Mouse (Mus musculus) thymus, postnatal 14 days (tissue): Measurements from ENCODE around the gene Meaf6.

Experiments
- DNase-seq: peaks from one replicate; pipeline ENCODE4 v3.0.0; 2021

Meaf6 gene

GRCm38 (mm10) chr4:125145213-125145612, 60.3 kb downstream of the Meaf6 start:
- DNase-seq: no peak

GRCm38 (mm10) chr4:125147970-125148369, 63.0 kb downstream of the Meaf6 start:
- no peak for DNase-seq

GRCm38 (mm10) chr4:125149460-125149859, 64.5 kb downstream of the Meaf6 start:
- DNase-seq: no peak

DNA sequence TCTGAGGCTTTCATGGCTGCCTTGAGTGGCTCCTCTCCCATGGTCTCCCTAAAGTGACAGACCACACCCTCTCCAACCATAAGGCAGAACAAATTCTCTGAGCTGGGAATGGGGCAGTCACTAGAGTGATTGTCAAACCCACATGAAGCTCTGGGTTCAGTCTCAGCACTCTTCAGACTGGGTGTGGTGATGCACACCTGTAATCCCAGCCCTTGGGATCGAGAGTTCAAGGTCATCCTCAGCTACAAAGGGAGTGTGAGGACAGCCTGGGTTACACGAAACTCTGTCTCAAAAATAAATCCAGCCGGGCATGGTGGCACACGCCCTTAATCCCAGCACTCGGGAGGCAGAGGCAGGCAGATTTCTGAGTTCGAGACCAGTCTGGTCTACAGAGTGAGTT, 67.5 kb downstream of the Meaf6 start:
- no peak for DNase-seq

DNA sequence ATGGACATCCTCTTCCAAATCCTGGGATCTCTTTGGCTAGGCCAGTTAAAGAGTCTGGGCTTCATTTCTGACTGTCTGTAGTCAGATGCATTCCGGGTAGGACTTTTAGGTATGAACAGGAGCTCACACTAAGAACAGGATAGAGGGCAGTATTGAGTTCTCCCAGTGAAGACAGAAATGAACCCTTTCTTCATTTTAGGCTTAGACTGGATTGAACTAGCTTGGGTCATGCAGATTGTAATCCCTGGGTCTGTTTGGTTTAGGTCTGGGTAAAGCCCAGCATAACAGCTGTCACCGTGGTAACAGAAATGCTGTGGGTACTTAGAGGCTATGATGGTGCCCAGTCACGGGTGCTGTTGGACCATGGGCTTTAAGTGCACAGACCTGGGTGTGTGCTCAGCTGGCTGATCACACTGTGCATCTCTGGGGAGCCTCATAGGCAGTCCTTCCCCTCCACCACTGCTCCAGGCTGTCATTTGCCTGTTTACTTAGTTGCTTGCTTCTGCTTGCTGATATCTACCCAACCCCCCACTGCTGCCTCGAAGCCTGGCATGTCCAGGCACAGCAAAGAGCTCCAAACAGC, 68.8 kb downstream of the Meaf6 start:
- DNase-seq: no peak

DNA sequence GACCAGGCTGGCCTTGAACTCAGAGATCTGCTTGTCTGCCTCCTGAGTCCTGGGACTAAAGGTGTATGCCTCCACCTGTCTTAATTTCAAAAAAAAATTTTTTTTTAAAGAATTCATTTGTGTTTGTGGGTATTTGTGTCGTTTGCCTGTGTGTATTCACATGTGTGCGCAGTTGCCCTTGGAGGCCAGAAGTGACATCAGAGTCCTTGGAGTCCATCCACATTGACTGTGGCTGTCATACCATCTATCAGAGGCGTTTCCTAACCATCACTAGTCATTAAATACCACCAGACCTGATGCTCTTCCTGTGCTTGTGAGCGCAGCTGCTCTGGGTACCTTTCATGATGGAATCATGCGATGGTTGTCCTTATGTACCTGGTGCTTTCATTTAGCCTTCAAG, 70.7 kb downstream of the Meaf6 start:
- DNase-seq: no peak

DNA sequence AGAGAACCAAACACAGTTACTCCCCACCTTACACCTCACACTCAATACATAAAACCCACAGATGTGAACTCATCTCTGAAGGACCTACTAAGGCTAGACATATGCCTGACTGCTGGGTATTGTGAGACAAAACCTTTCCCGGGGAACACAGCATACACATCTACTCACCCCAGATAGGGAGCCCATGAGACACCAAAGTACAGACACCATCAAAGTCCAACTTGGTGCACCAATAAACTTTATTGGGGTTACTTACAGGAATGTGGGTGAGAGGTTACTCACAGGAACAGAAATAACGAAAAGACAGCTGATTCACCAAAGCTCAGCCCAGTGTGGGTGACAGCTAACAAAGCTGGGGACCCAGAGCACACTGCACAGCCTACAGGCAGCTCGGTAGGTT, 72.4 kb downstream of the Meaf6 start:
- DNase-seq: no peak

GRCm38 (mm10) chr4:125158081-125158480, 73.1 kb downstream of the Meaf6 start:
- DNase-seq: no peak

GRCm38 (mm10) chr4:125158581-125159317, 73.8 kb downstream of the Meaf6 start:
- no peak for DNase-seq

GRCm38 (mm10) chr4:125160320-125160950, 75.5 kb downstream of the Meaf6 start:
- peak; percentile 87 for DNase-seq

DNA sequence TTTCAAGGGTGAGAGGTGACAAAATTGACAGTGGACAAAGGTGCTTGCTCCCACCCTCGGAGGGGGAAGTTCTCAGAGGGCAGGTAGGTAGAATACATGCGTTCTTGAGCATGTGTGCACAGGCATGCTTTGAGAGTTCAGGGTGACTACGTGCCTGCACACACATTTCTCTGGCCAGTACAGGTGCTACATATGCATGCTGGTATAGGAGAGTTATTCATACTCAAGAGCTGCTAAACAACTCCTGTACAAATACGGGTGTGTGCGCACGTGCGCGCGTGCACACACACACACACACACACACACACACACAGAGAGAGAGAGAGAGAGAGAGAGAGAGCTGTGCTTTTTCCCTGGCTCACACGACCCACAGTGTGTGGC, 76.0 kb downstream of the Meaf6 start:
- DNase-seq: no peak

GRCm38 (mm10) chr4:125161392-125161791, 76.5 kb downstream of the Meaf6 start:
- no peak for DNase-seq

GRCm38 (mm10) chr4:125162701-125163100, 77.8 kb downstream of the Meaf6 start:
- DNase-seq: no peak
